Mouse (Mus musculus) gonadal fat pad, adult 2 months (tissue): ENCODE measurements at regions not wholly inside any gene's neighbourhood (a gene's known extent, or its start where the extent isn't known, plus 50 kb on each side); places are given as distances from the start of the nearest gene placed in this dataset.

ENCODE experiments used
- DNase-seq: peaks from one replicate; pipeline ENCODE4 v3.0.0-alpha.2; 2012; ENCODE audit warnings: low read depth

DNA sequence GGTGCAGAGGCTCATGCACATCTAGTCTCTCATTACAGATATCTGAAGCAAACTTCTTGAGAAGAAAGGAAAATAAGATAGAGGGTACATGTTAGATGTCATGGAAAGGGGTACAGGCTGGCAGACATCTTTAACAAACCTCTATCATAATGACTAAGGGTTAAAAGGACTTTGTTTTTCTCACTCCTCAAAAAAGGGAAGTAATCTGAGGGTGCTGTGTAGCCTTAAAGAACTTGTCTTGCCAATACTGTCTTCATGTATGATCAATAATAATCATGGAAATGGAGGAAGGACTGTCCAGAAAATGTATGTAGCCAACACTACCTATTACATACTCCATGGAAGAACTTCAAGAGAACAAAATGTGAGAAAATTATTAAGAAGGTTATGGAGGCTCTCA is 400.0 kb upstream of the Mmadhc start:
- DNase-seq = no peak

- DNase-seq = no peak
Measured at GRCm38 (mm10) chr2:50694849-50695248, 398.2 kb upstream of the Mmadhc start.

GRCm38 (mm10) chr2:50693784-50694350 is 397.3 kb upstream of the Mmadhc start:
- DNase-seq = no peak

- no peak for DNase-seq
Measured at GRCm38 (mm10) chr2:50690120-50691103, 393.8 kb upstream of the Mmadhc start.

DNA sequence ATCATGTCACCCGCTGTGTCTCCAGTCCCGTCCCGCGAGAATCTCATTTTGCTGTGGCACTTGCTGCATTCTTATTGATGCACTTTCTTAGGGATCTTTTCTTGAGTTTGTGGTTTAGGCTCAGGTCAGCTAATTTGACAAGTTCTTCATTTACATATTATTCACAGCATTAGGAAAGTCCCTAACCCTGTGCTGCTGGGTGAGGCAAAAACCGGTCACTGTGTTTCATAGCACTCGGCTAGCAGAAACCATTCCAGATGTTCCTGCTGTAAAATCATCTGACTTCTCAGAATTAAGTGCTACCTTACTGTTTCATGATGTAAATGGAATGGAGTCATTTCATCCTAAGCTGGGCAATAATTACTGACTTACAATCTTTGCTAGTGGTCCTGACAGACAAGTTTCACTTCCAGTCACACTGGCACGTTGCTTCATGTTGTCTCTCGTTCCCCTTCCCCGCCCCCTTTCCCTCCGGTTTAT is 391.1 kb upstream of the Mmadhc start:
- no peak for DNase-seq

DNA sequence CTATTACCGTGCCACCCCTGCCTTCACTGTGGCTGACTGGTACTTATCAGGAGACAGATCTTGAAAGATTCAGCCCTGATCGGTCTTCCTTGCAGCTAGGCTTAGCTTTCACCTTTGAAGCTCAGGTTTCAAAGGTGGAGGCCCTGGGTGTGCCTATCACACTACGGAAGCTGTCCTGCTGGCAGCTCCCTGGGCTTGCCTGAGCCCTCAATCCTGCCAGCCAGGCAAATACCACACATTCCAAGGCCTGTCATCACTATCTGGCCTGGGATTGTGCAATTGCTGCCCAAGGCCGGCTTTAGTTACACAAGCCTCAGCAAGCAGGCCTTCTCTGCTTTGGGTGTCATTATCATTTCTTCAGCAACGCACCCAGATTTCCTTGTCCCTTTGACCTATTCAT is 390.6 kb upstream of the Mmadhc start:
- DNase-seq = peak; percentile 74

DNA sequence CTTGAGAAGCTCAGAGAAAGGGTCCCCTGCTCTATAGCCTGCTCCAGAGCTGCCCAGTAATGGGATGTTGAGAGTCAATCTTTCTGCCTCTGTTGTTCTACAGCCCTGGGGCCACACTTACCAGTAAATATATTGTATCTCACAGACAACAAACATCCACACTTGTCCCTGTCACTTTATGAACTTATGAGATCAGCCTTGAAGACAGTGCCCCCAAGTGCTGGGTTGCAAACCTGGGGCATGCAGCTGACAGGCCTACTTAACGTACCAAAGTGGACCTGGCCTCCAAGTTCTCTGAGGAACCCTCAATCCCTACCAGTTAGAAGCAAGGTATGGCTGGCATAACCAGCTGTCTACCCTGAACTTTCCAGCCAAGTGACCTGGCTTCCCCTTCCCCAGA is 380.9 kb upstream of the Mmadhc start:
- DNase-seq = no peak

GRCm38 (mm10) chr2:50675736-50676550 is 379.3 kb upstream of the Mmadhc start:
- no peak for DNase-seq

GRCm38 (mm10) chr2:50674856-50675175 is 378.2 kb upstream of the Mmadhc start:
- peak; percentile 64 for DNase-seq

DNA sequence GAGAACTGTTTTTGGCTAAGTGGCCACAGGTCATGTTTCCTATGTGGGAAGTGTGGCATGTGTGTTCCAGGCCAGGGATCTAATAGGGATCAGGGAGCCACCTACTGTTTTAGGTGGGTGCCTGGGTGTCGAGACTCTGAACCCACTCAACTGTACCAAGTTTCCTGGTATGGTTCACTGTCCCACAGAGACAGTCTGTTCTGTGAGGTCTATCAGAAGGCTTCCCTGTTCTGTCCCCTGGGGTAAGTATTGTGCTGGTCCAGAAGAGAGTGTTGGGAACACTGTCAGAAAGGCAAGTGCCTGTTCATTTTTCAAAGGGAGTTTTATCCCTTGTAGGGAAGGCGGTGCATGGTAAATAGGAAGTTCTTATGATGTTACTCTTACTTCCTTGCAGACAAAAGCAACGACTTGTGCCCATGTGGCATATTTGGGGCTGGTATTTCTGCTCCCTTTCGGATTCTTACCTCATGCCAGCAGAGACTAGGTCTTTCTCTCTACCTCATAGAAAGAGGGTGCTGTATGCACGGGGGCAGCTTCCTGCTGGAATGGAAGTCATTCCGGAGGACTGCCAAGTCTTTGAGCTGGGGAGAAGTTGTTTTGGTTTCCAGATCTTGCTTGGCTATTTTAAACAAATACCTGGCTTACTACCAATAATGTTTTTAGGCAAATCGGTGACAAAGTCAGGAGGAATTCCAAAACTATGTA is 377.7 kb upstream of the Mmadhc start:
- peak; percentile 52 for DNase-seq

- DNase-seq = no peak
Measured at GRCm38 (mm10) chr2:50669297-50669696, 372.7 kb upstream of the Mmadhc start.

GRCm38 (mm10) chr2:50668789-50669188 is 372.2 kb upstream of the Mmadhc start:
- DNase-seq = no peak

DNA sequence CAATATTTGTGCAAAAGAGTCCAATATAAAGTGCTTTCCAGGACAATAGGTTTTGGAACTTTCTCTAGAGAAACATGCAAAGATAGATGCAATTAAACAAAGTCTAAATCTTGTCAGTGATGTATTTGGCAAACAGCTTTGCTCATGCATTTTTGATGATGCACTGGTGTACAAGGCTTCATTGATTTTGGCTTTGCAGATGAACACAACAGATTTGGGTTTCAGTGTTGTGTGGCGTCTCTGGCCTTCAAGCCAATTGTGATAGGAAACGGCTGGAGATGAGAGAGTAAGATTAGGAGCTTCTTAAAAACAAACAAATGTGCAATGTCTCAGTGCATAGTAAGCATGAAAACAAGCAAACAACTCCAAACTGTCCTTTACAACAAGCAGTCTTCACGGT is 370.6 kb upstream of the Mmadhc start:
- no peak for DNase-seq

DNA sequence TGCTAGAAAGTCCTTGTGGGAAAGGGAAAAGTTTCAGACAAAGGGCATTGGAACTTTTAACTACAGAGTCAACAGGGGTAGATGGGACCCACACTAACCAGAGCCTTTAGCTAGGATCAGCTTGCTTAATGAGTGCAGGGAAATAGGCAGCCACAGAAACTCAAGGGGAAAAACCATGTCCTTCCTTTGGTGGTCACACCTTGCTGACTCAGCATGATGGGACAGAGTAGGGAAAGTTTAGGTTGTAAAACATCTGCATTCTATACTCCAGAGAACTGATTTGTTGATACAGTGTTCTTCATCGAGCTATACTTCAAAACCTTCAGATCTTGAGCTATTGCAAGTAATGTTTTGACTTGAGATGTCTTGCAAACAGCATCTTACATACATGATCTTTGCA is 365.9 kb upstream of the Mmadhc start:
- no peak for DNase-seq

- no peak for DNase-seq
Measured at GRCm38 (mm10) chr2:50660000-50660399, 363.4 kb upstream of the Mmadhc start.

DNA sequence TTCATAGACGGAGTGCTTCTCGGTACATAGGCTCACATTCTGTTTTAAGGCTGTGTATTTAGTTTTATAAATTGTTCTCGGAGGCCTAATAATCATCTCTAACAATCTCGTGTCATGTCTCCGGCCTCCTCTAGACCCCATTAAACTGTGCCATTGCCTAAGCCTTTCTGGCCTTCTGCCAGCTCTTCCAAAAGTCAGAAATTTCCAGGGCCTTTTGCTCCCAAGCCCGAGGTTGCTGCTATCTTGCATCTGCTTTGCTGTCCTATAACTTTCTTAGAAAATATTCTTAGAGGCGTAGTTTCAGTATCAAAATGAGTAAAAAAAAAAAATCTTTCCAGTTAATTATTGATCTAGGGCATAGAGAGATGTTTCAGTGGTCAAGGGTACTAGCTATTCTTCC is 361.2 kb upstream of the Mmadhc start:
- no peak for DNase-seq

GRCm38 (mm10) chr2:50656351-50656750 is 359.8 kb upstream of the Mmadhc start:
- DNase-seq = no peak

DNA sequence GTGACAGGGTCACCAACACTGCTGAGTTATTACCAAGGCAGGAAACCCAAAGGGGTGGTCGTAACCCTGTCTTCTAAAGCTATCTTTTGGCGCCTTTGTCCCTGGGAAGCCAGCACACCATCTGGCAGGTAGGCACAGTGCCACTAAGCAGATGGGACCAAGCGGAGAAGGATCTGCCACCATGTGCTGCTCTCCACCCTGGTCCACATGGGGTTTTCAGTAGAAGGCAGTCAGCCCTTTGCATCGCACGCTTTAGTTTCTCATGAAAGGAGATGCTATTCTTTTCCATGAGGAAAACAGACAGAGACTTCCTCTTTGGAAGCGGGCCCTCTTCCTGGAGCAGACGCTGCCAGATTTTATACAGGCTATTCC is 358.3 kb upstream of the Mmadhc start:
- no peak for DNase-seq

GRCm38 (mm10) chr2:50654221-50654952 is 357.8 kb upstream of the Mmadhc start:
- no peak for DNase-seq

DNA sequence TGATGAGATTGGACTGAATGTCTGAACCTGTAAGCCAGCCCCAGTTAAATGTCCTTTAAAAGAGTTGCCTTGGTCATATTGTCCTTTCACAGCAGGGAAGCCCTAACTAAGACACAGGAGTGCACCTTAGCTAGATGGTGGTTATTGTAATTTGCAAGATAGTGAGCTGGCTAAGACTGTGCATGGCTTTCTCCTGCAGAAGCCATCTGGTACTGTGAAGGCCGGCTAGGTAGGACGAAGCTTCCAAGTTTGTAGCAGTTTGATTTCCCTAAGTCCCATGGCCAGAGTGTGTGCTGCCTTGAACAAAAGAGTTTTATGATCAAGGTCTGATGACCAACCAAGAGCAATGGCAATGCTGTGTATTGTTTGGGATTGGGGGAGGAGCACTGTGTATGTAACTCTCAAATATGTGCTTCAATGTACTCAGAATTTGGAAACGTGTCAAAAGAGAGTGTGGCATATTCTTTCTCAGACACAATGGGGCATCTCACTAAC is 356.6 kb upstream of the Mmadhc start:
- no peak for DNase-seq

DNA sequence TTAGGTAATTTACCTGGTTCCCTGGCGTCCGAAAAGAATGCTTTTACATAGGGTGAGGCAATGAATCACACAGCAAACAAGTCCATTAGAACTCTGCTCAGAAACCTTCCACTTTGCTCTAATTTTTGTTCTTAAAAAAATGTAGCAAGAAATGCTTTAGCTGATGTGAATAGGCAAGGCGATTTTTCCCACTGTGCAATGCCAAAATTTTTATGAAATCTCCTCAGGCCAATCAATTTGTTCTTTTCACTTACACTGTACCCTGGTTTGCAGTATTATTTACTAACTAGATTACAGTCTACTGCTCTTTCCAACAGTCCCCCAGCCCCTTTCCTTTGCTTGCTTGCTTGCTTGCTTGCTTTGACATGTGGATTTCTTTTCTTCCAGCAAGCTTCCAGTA is 353.1 kb upstream of the Mmadhc start:
- peak; percentile 12 for DNase-seq
